Mouse (Mus musculus) myocyte (in vitro differentiated cells): ENCODE measurements at regions not wholly inside any gene's neighbourhood (a gene's known extent, or its start where the extent isn't known, plus 50 kb on each side); places are given as distances from the start of the nearest gene placed in this dataset.

Experiments
- CEBPB ChIP-seq: IDR thresholded peaks from 2 replicates; pipeline ENCODE4 v1.6.1; 2011; ENCODE audit warnings: mild to moderate bottlenecking, moderate library complexity; ENCODE audit not compliant: poor library complexity, insufficient read depth, severe bottlenecking
- E2F4 ChIP-seq: IDR thresholded peaks from one replicate; pipeline ENCODE4 v1.6.1; 2011; ENCODE audit warnings: mild to moderate bottlenecking, control low read depth, moderate library complexity; ENCODE audit not compliant: insufficient read depth
- MAX ChIP-seq: IDR thresholded peaks from one replicate; pipeline ENCODE4 v1.6.1; 2011; ENCODE audit warnings: low read depth, mild to moderate bottlenecking, control low read depth
- MYOD1 ChIP-seq, 3 experiments: IDR thresholded peaks; one replicate each; pipeline ENCODE4 v1.6.1; 2011; ENCODE audit warnings: control low read depth in 2 of 3, low read depth in 2 of 3, mild to moderate bottlenecking in 2 of 3, moderate library complexity in 1 of 3; ENCODE audit not compliant: insufficient read length in 2 of 3, control insufficient read depth in 1 of 3
- MYOG ChIP-seq, 3 experiments: IDR thresholded peaks; one replicate each; pipeline ENCODE4 v1.6.1; 2011; ENCODE audit warnings: control low read depth in 2 of 3, low read depth in 2 of 3, mild to moderate bottlenecking in 2 of 3; ENCODE audit not compliant: insufficient read length in 2 of 3, control insufficient read depth in 1 of 3, insufficient read depth in 1 of 3
- POLR2A ChIP-seq: IDR thresholded peaks from one replicate; pipeline ENCODE4 v1.6.1; 2011; ENCODE audit warnings: low read depth, mild to moderate bottlenecking, control low read depth, moderate library complexity; ENCODE audit not compliant: insufficient read length
- POLR2AphosphoS2 ChIP-seq: IDR thresholded peaks from one replicate; pipeline ENCODE4 v1.6.1; 2011; ENCODE audit warnings: low read depth, control low read depth; ENCODE audit not compliant: insufficient read length
- REST ChIP-seq: IDR thresholded peaks from one replicate; pipeline ENCODE4 v1.6.1; 2011; ENCODE audit warnings: mild to moderate bottlenecking, control low read depth, moderate library complexity; ENCODE audit not compliant: insufficient read depth, insufficient read length
- TCF12 ChIP-seq: IDR thresholded peaks from one replicate; pipeline ENCODE4 v1.6.1; 2011; ENCODE audit warnings: mild to moderate bottlenecking, control low read depth; ENCODE audit not compliant: poor library complexity, insufficient read depth, severe bottlenecking
- TCF3 ChIP-seq: IDR thresholded peaks from one replicate; pipeline ENCODE4 v1.6.1; 2011; ENCODE audit warnings: low read depth, control low read depth; ENCODE audit not compliant: insufficient read length

DNA sequence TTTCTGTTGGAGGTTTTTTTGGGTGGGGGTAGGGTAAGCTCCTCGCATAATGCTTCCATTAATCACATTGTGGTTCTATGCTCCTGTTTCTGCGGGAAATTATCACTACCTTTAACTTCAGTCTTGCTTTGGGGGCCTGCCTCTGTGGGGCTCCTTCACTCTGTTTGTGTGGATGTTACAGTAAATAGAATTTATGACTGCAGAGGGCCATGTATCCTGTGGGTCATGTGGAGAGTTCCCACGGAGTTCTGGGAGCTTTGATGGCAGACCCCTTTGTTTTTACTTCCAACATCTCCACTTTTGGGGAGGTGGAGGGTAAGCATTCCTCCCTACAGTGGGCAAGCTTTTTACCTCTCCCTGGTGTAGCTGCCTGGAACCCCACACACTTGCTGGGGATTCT lies 538.6 kb downstream of the Ptprc start:
- no peak for TF ChIP-seq MAX
- no peak for TF ChIP-seq TCF3
- no peak for TF ChIP-seq CEBPB
- no peak for TF ChIP-seq POLR2A
- TF ChIP-seq POLR2AphosphoS2 = no peak
- no peak for TF ChIP-seq TCF12
- no peak for TF ChIP-seq REST
- no peak for TF ChIP-seq E2F4
- TF ChIP-seq MYOG (IDR thresholded peaks at IDR 0.05; ENCODE audit: control insufficient read depth in 1 of 3, insufficient read depth in 1 of 3, insufficient read length in 2 of 3, low read depth in 2 of 3) = no peak
- no peak for TF ChIP-seq MYOD1 (IDR thresholded peaks at IDR 0.05; ENCODE audit: control insufficient read depth in 1 of 3, insufficient read length in 2 of 3, low read depth in 2 of 3)
